Mouse (Mus musculus): ENCODE results near the gene Plk3. TPM values are rescaled to one million over a fixed set of nuclear protein-coding genes. Genes with fewer than 3 reads are reported as not detected.
A peak's percentile ranks its signal among the peaks of the same experiment; 100 is the strongest.

The Plk3 gene
- polyA plus RNA-seq, 1 experiment from 2014 or later, result 2.0 TPM

- under 1% methylated on average over 50 of the region's 52 CpGs for WGBS
- peak within 1 kb of the TSS; percentile 83 for H3K4me2 ChIP-seq (ENCODE audit: low read length)
- peaks cover 9 to 22% of the 10 kb centered on the region in 2 experiments for H3K4me1 ChIP-seq (ENCODE audit: control insufficient read depth in 2 of 2, insufficient read depth in 2 of 2, low read length in 2 of 2)
- peak; percentile 86 for ATAC-seq (ENCODE audit: insufficient number of reproducible peaks, insufficient read depth, low FRiP score, low read depth)
- H3K27me3 ChIP-seq (ENCODE audit: control insufficient read depth, insufficient read depth, low read length), result no peaks in the 10 kb centered on the region
- peak within 1 kb of the TSS; percentile 99 for H3K9ac ChIP-seq (ENCODE audit: low read length)
- H3K36me3 ChIP-seq (ENCODE audit: control insufficient read depth, insufficient read depth, low read length), result peaks cover 64% of the 10 kb centered on the region
- H3K9me3 ChIP-seq (ENCODE audit: control insufficient read depth, low read length), result no peaks in the 10 kb centered on the region
- H3K4me3 ChIP-seq (ENCODE audit: control insufficient read depth in 1 of 2, insufficient read depth in 1 of 2, low read depth in 1 of 2, low read length in 2 of 2), result peak within 1 kb of the TSS; percentile 91 to 94
- peak within 1 kb of the TSS; percentile 77 to 89 for H3K27ac ChIP-seq (replicated peaks in 1 of 2; ENCODE audit: control insufficient read depth in 1 of 2, insufficient read depth in 1 of 2, low read depth in 2 of 2, low read length in 2 of 2)
Measured at GRCm38 (mm10) chr4:117155792-117156355, 22.1 kb upstream of the Plk3 start, which contains the start of gene Rps8. Gene Rps8 (minus strand): TSS chr4:117156243.

GRCm38 (mm10) chr4:117155020-117155791 lies 21.4 kb upstream of the Plk3 start:
- under 1% methylated on average over 43 of the region's 44 CpGs for WGBS
- Histone ChIP-seq H3K9ac (ENCODE audit: low read length) (peak overlapping the region; percentile 99), H3K9me3 (ENCODE audit: control insufficient read depth, low read length) (no peaks in the 10 kb centered on the region), H3K27ac (replicated peaks in 1 of 2; ENCODE audit: control insufficient read depth in 1 of 2, insufficient read depth in 1 of 2, low read depth in 2 of 2, low read length in 2 of 2) (peak overlapping the region; percentile 77 to 89), H3K36me3 (ENCODE audit: control insufficient read depth, insufficient read depth, low read length) (peaks cover 64% of the 10 kb centered on the region), H3K27me3 (ENCODE audit: control insufficient read depth, insufficient read depth, low read length) (no peaks in the 10 kb centered on the region), H3K4me2 (ENCODE audit: low read length) (peak overlapping the region; percentile 83), H3K4me3 (ENCODE audit: control insufficient read depth in 1 of 2, insufficient read depth in 1 of 2, low read depth in 1 of 2, low read length in 2 of 2) (peak overlapping the region; percentile 91 to 94), H3K4me1 (ENCODE audit: control insufficient read depth in 2 of 2, insufficient read depth in 2 of 2, low read length in 2 of 2) (peaks cover 9 to 22% of the 10 kb centered on the region in 2 experiments)
- ATAC-seq (ENCODE audit: insufficient number of reproducible peaks, insufficient read depth, low FRiP score, low read depth), result no peak

- Histone ChIP-seq H3K9ac (ENCODE audit: low read length) (peak overlapping the region; percentile 47; the same call in 1 of the 2 replicates), H3K27ac (replicated peaks in 1 of 2; ENCODE audit: control insufficient read depth in 1 of 2, insufficient read depth in 1 of 2, low read depth in 2 of 2, low read length in 2 of 2) (no peak overlapping the region), H3K36me3 (ENCODE audit: control insufficient read depth, insufficient read depth, low read length) (peaks cover 58% of the 10 kb centered on the region), H3K4me1 (ENCODE audit: control insufficient read depth in 2 of 2, insufficient read depth in 2 of 2, low read length in 2 of 2) (peaks cover 9 to 22% of the 10 kb centered on the region in 2 experiments), H3K27me3 (ENCODE audit: control insufficient read depth, insufficient read depth, low read length) (no peaks in the 10 kb centered on the region), H3K9me3 (ENCODE audit: control insufficient read depth, low read length) (no peaks in the 10 kb centered on the region), H3K4me2 (ENCODE audit: low read length) (no peak overlapping the region), H3K4me3 (ENCODE audit: control insufficient read depth in 1 of 2, insufficient read depth in 1 of 2, low read depth in 1 of 2, low read length in 2 of 2) (no peak overlapping the region)
- ATAC-seq (ENCODE audit: insufficient number of reproducible peaks, insufficient read depth, low FRiP score, low read depth), result no peak
- WGBS, result 60% methylated on average over 5 of the region's 5 CpGs
Measured at GRCm38 (mm10) chr4:117152714-117153113, 19.0 kb upstream of the Plk3 start.

DNA sequence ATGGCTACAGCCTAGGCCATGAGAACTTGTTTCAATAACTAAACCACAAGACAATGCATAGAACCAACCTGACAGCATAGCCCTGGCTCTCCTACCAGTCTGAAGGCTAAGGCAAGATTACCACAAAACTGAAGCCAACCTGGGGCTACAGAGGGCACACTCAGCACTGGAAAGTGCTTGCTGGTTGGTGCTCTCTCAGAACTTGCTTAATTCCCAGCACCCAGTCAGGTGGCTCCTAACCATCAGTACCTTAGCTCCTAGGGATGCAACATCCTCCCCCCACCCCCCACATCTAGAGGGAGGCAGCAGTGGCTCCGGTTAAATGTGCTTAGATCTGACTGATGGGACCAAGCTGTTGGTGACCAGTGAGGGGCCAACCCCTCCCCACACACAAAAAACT lies 17.7 kb upstream of the Plk3 start:
- H3K36me3 ChIP-seq (ENCODE audit: control insufficient read depth, insufficient read depth, low read length), result peaks cover 58% of the 10 kb centered on the region
- H3K9me3 ChIP-seq (ENCODE audit: control insufficient read depth, low read length), result no peaks in the 10 kb centered on the region
- H3K4me3 ChIP-seq (ENCODE audit: control insufficient read depth in 1 of 2, insufficient read depth in 1 of 2, low read depth in 1 of 2, low read length in 2 of 2), result no peak overlapping the region
- ATAC-seq (ENCODE audit: insufficient number of reproducible peaks, insufficient read depth, low FRiP score, low read depth), result no peak
- H3K27ac ChIP-seq (replicated peaks in 1 of 2; ENCODE audit: control insufficient read depth in 1 of 2, insufficient read depth in 1 of 2, low read depth in 2 of 2, low read length in 2 of 2), result no peak overlapping the region
- H3K27me3 ChIP-seq (ENCODE audit: control insufficient read depth, insufficient read depth, low read length), result no peaks in the 10 kb centered on the region
- WGBS, result 79% methylated on average over 1 of the region's 1 CpGs
- peaks cover 9 to 22% of the 10 kb centered on the region in 2 experiments for H3K4me1 ChIP-seq (ENCODE audit: control insufficient read depth in 2 of 2, insufficient read depth in 2 of 2, low read length in 2 of 2)
- no peak overlapping the region for H3K4me2 ChIP-seq (ENCODE audit: low read length)
- no peak overlapping the region for H3K9ac ChIP-seq (ENCODE audit: low read length)

- no peak overlapping the region for H3K9ac ChIP-seq (ENCODE audit: low read length)
- no peaks in the 10 kb centered on the region for H3K9me3 ChIP-seq (ENCODE audit: control insufficient read depth, low read length)
- H3K4me1 ChIP-seq (ENCODE audit: control insufficient read depth in 2 of 2, insufficient read depth in 2 of 2, low read length in 2 of 2), result peaks cover 9 to 22% of the 10 kb centered on the region in 2 experiments
- WGBS, result 95% methylated on average over 6 of the region's 6 CpGs
- H3K36me3 ChIP-seq (ENCODE audit: control insufficient read depth, insufficient read depth, low read length), result peaks cover 58% of the 10 kb centered on the region
- H3K4me3 ChIP-seq (ENCODE audit: control insufficient read depth in 1 of 2, insufficient read depth in 1 of 2, low read depth in 1 of 2, low read length in 2 of 2), result no peak overlapping the region
- ATAC-seq (ENCODE audit: insufficient number of reproducible peaks, insufficient read depth, low FRiP score, low read depth), result no peak
- no peaks in the 10 kb centered on the region for H3K27me3 ChIP-seq (ENCODE audit: control insufficient read depth, insufficient read depth, low read length)
- no peak overlapping the region for H3K27ac ChIP-seq (replicated peaks in 1 of 2; ENCODE audit: control insufficient read depth in 1 of 2, insufficient read depth in 1 of 2, low read depth in 2 of 2, low read length in 2 of 2)
- no peak overlapping the region for H3K4me2 ChIP-seq (ENCODE audit: low read length)
Measured at GRCm38 (mm10) chr4:117150212-117150733, 16.5 kb upstream of the Plk3 start.

- Histone ChIP-seq H3K4me1 (ENCODE audit: control insufficient read depth in 2 of 2, insufficient read depth in 2 of 2, low read length in 2 of 2) (peaks cover 7 to 19% of the 10 kb centered on the region in 2 experiments), H3K9ac (ENCODE audit: low read length) (no peak overlapping the region), H3K9me3 (ENCODE audit: control insufficient read depth, low read length) (no peaks in the 10 kb centered on the region), H3K36me3 (ENCODE audit: control insufficient read depth, insufficient read depth, low read length) (peaks cover 52% of the 10 kb centered on the region), H3K27me3 (ENCODE audit: control insufficient read depth, insufficient read depth, low read length) (no peaks in the 10 kb centered on the region), H3K4me2 (ENCODE audit: low read length) (no peak overlapping the region), H3K27ac (replicated peaks in 1 of 2; ENCODE audit: control insufficient read depth in 1 of 2, insufficient read depth in 1 of 2, low read depth in 2 of 2, low read length in 2 of 2) (no peak overlapping the region), H3K4me3 (ENCODE audit: control insufficient read depth in 1 of 2, insufficient read depth in 1 of 2, low read depth in 1 of 2, low read length in 2 of 2) (no peak overlapping the region)
- no peak for ATAC-seq (ENCODE audit: insufficient number of reproducible peaks, insufficient read depth, low FRiP score, low read depth)
- WGBS, result 67% methylated on average over 6 of the region's 6 CpGs
Measured at GRCm38 (mm10) chr4:117149291-117150211, 15.8 kb upstream of the Plk3 start.

DNA sequence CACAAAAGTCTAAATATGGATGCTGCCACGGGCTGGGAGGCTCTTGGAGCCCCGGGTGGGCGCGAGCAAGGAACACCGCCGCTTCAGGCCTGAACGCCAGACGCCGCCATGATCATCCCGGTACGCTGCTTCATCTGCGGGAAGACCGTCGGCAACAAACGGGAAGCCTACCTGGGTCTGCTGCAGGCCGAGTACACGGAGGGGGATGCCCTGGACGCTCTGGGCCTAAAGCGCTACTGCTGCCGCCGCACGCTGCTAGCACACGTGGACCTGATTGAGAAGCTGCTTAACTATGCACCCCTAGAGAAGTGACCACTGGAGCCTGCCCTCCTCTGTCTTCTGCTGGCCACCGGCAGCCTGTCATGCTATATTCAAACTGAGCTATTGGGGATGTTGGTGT lies 15.1 kb upstream of the Plk3 start:
- no peak for ATAC-seq (ENCODE audit: insufficient number of reproducible peaks, insufficient read depth, low FRiP score, low read depth)
- Histone ChIP-seq H3K36me3 (ENCODE audit: control insufficient read depth, insufficient read depth, low read length) (peaks cover 45% of the 10 kb centered on the region), H3K27ac (replicated peaks in 1 of 2; ENCODE audit: control insufficient read depth in 1 of 2, insufficient read depth in 1 of 2, low read depth in 2 of 2, low read length in 2 of 2) (no peak overlapping the region)

More for the DNA sequence above, 15.1 kb upstream of the Plk3 start:
- Histone ChIP-seq H3K4me1 (ENCODE audit: control insufficient read depth in 2 of 2, insufficient read depth in 2 of 2, low read length in 2 of 2) (peaks cover 2 to 13% of the 10 kb centered on the region in 2 experiments; a peak in 3 of 4 replicates), H3K27me3 (ENCODE audit: control insufficient read depth, insufficient read depth, low read length) (no peaks in the 10 kb centered on the region), H3K9ac (ENCODE audit: low read length) (no peak overlapping the region), H3K9me3 (ENCODE audit: control insufficient read depth, low read length) (no peaks in the 10 kb centered on the region), H3K4me2 (ENCODE audit: low read length) (no peak overlapping the region), H3K4me3 (ENCODE audit: control insufficient read depth in 1 of 2, insufficient read depth in 1 of 2, low read depth in 1 of 2, low read length in 2 of 2) (no peak overlapping the region)
- WGBS, result 73% methylated on average over 24 of the region's 24 CpGs

Measured in heart, embryonic 14.5 days (tissue).